Mouse (Mus musculus) ES-E14 (cell line): ENCODE measurements around the gene Arhgap31.

Experiments
- MAFK ChIP-seq: IDR thresholded peaks from 2 replicates; pipeline ENCODE4 v1.6.1; 2014; ENCODE audit warnings: mild to moderate bottlenecking, low read depth, low read length, inconsistent platforms; ENCODE audit not compliant: insufficient read depth
- ZC3H11A ChIP-seq: IDR thresholded peaks from 2 replicates; pipeline ENCODE4 v1.6.1; 2012; ENCODE audit warnings: low read depth, mild to moderate bottlenecking, inconsistent platforms, low read length, borderline replicate concordance
- ZNF384 ChIP-seq: IDR thresholded peaks from 2 replicates; pipeline ENCODE4 v1.6.1; 2012; ENCODE audit warnings: low read depth, low read length, inconsistent platforms

DNA sequence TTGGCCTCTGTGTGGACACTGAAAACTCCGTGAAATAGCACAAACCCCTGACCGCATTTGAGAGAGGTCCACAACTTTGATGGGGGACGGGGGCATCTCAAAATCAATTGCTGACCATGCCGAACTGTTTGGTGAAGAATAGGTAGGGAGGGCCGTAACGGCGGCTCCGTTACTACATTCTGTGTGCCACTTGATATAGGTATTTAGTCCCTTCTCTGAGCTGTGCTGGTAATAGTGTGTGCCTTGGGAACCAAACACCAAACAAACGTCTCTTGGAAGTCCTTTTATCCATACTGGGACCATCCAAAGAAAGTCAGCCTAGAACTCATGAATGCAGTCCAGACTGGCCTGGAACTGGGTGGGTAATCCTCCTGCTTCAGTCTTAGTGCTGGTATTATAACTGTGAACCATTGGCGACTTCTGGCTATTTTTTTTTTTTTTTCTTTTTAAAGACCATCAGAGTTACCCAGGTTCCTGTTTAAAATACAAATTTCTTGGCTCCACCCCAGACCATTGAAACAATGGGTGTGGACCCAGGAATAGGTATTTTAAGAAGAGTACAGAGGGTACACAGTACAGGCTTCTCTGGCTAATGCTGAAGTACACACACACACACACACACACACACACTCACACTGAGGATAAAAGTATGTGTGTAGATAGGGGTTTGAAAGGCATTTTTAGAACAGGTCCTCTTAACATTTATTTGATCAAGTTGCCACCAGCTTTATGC lies 31.0 kb upstream of the Arhgap31 start:
- TF ChIP-seq ZC3H11A (no peak), MAFK (no peak), ZNF384 (no peak)
